Mouse (Mus musculus) liver, adult 2 months (tissue): Measurements from ENCODE around the gene Rad51. TPM values are rescaled to one million over a fixed set of nuclear protein-coding genes. Genes with fewer than 3 reads are reported as not detected.

Experiments
- DNase-seq: peaks from one replicate; pipeline ENCODE4 v3.0.0-alpha.2; 2011; ENCODE audit warnings: low read depth, low spot score; ENCODE audit errors: extremely low read depth
- H3K27ac ChIP-seq: fragments of 200-500 bp; replicated peaks from 2 replicates; pipeline ENCODE4 v1.5.1; 2012; ENCODE audit warnings: low read depth, mild to moderate bottlenecking, control low read depth, inconsistent platforms, low read length; ENCODE audit not compliant: insufficient read depth
- H3K27me3 ChIP-seq: fragments of 200-500 bp; 2 replicates; pipeline ENCODE4 v1.6.1; 2012; ENCODE audit warnings: mild to moderate bottlenecking, moderate library complexity, low read length, inconsistent platforms; ENCODE audit not compliant: control insufficient read depth, insufficient read depth
- H3K36me3 ChIP-seq: fragments of 200-500 bp; 2 replicates; pipeline ENCODE4 v1.6.1; 2012; ENCODE audit warnings: low read length, inconsistent platforms; ENCODE audit not compliant: control insufficient read depth, insufficient read depth
- H3K4me1 ChIP-seq: fragments of 200-500 bp; 2 replicates; pipeline ENCODE4 v1.6.1; 2011; ENCODE audit warnings: low read length; ENCODE audit not compliant: control insufficient read depth, insufficient read depth
- H3K4me3 ChIP-seq: fragments of 200-500 bp; 2 replicates; pipeline ENCODE4 v1.5.1; 2011; ENCODE audit warnings: low read depth, mild to moderate bottlenecking, control low read depth, low read length, moderate library complexity; ENCODE audit not compliant: insufficient read depth
- H3K79me2 ChIP-seq: fragments of 200-500 bp; 2 replicates; pipeline ENCODE4 v1.6.1; 2012; ENCODE audit warnings: inconsistent platforms, mild to moderate bottlenecking, low read length, moderate library complexity; ENCODE audit not compliant: control insufficient read depth, insufficient read depth
- H3K9ac ChIP-seq: fragments of 200-500 bp; 2 replicates; pipeline ENCODE4 v1.6.1; 2012; ENCODE audit warnings: low read depth, mild to moderate bottlenecking, control low read depth, inconsistent platforms, low read length
- CTCF ChIP-seq: fragments of 200-500 bp; IDR thresholded peaks from 2 replicates; pipeline ENCODE4 v1.5.1; 2011; ENCODE audit warnings: low read depth, low read length, control low read depth
- POLR2A ChIP-seq: fragments of 200-500 bp; IDR thresholded peaks from 2 replicates; pipeline ENCODE4 v1.6.1; 2011; ENCODE audit warnings: low read length, control low read depth; ENCODE audit not compliant: insufficient read depth; ENCODE audit errors: extremely low read depth
- WGBS: fragments of 180-500 bp; shearing (Covaris S2); methylation state at CpG from one replicate; pipeline ENCODE4 v1.1.7; 2018; 5-methylcytosine and 5-hydroxymethylcytosine counted together
- polyA plus RNA-seq: library from polyadenylated mRNA; depleted of rRNA; stranded (reverse); fragments of >200 nt; gene quantifications from 2 replicates; pipeline ENCODE4 v1.2.3, GENCODE M21; 2012
- total RNA-seq: library from RNA; depleted of rRNA; stranded (reverse); fragments of >200 nt; gene quantifications from 2 replicates; pipeline ENCODE4 v1.2.3, GENCODE M21; 2014

Gene Rad51
- total and polyA plus RNA-seq, 2 experiments = 0.51 to 0.65 TPM

DNA sequence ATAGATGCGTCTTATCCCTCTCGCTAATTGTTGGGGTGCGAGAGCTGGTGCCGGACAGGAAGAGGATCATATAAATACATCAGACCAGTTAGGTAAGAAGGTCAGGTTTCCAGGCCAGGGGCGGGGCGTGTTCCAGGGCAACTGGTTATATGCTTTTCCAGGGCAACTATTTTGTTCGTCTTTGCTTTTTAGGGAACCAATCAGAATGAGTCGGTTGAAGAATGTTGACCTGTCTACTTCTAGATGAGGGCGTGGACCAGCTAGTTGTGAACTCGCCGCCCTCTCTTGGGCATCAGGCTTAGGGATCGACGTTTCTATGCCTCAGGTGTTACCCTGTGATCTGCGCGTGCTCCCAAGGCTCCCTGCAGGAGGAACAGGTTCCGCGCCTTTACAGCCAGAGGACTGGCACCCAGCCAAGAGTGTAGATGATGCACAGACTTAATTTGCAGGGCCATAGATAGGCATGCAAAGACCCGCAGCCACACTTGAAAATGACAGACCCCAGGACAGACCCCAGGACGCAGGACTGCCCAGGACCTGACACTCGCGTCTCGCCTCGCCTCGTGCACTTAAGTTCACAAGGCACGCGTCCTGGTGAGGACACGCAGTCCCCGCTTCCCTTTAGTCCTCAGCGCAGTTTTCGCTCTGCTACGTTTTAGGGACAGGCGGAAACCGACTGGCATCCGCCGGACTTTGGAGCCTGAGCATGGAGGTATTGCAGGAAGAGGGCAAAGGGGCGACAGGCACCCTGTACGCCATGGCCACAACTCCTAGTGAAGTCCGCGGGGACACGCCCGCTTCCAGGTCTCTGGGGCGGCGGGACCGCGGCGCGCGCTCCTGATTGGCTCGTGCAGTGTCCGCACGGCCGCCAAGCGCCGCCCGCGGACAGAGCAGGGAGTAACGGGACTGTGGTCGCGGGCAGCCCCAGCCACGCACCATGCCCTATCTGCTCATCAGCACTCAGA, 54.6 kb downstream of the Rad51 start, which contains the start of gene Gchfr:
Gchfr (plus strand) TSS at position 873 of the 965 bp plus-strand sequence.
- WGBS = under 1% methylated on average over 60 of the region's 60 CpGs
- H3K36me3 ChIP-seq = no peaks in the 10 kb centered on the region
- peak within 1 kb of the TSS; percentile 91 for H3K4me3 ChIP-seq
- H3K79me2 ChIP-seq = 0 out of 2 replicates have a peak, but pooled peaks cover 4% of the 10 kb centered on the region
- no peaks in the 10 kb centered on the region for H3K27me3 ChIP-seq
- peak; percentile 92 for DNase-seq
- H3K4me1 ChIP-seq = peaks cover 3% of the 10 kb centered on the region
- peak within 1 kb of the TSS; percentile 84 for H3K27ac ChIP-seq
- TF ChIP-seq CTCF = no peak
- TF ChIP-seq POLR2A = 0 out of 2 replicates have a peak, but pooled peaks have one; percentile 39
- peak within 1 kb of the TSS; percentile 91 for H3K9ac ChIP-seq

DNA sequence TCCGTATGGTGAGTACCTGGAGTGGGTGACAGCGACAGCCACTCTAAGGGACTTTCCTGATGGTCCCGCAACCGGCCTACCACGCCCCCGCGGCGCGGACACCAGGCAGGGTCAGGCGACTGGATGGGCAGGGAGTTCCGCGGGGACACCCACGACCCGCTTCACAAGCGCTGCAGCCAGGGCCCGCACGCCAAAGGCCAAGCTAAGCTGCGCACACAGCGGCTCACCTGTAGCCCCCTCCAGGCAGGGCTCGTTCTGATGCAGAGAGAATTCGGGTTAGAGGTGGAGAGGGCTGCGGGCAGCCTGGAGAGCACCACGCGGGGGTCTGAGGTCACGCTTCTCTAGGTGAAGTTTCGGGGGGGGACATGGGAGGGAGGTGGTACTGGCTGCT, 55.3 kb downstream of the Rad51 start:
- no peaks in the 10 kb centered on the region for H3K36me3 ChIP-seq
- 5% methylated on average over 26 of the region's 26 CpGs for WGBS
- peak overlapping the region; percentile 84 for H3K27ac ChIP-seq
- peaks cover 5% of the 10 kb centered on the region for H3K4me1 ChIP-seq
- peak overlapping the region; percentile 91 for H3K9ac ChIP-seq
- H3K27me3 ChIP-seq = no peaks in the 10 kb centered on the region
- peak overlapping the region; percentile 91 for H3K4me3 ChIP-seq
- TF ChIP-seq POLR2A = no peak
- TF ChIP-seq CTCF = no peak
- DNase-seq = no peak
- H3K79me2 ChIP-seq = 0 out of 2 replicates have a peak, but pooled peaks cover 4% of the 10 kb centered on the region

DNA sequence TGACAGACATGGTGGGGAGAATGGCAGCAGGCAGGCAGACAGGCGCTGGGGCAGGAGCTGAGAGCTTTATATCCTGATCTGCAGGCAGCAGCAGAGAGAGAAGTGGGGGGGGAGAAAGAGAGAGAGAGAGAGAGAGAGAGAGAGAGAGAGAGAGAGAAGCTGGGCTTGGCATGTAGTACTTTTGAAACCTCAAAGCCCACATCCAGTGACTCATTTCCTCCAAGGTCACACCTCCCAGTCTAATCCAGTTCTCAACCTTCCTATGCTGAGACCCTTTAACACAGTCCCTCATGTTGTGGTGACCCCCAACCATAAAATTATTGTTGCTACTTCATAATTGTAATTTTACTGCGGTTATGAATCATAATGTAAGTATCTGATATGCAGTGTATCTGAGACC, 57.7 kb downstream of the Rad51 start:
- no peak overlapping the region for H3K9ac ChIP-seq
- DNase-seq = no peak
- no peak overlapping the region for H3K27ac ChIP-seq
- H3K27me3 ChIP-seq = no peaks in the 10 kb centered on the region
- TF ChIP-seq POLR2A = no peak
- no peaks in the 10 kb centered on the region for H3K36me3 ChIP-seq
- H3K79me2 ChIP-seq = 0 out of 2 replicates have a peak, but pooled peaks cover 4% of the 10 kb centered on the region
- peaks cover 5% of the 10 kb centered on the region for H3K4me1 ChIP-seq
- 96% methylated on average over 2 of the region's 2 CpGs for WGBS
- no peak overlapping the region for H3K4me3 ChIP-seq

DNA sequence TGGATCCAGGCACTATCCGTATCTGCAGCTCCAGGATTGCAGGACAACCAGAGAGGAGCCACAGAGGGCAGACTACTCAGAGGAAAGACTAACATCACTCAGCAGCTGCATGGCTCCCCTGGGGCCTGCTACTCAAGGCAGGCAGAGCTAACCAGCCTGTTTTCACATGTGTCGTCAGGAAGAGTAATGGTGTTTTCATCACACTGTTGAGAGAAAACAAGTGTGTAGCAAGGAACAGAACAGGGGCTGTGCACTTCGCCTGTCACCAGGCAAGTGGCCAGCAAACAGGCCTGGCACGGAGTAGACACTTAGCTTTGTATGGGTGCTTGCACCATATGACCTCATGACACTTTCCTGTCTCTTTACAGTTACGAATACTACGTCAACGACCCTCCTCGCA, 59.0 kb downstream of the Rad51 start:
- Histone ChIP-seq H3K36me3 (no peaks in the 10 kb centered on the region), H3K4me1 (peaks cover 4% of the 10 kb centered on the region), H3K79me2 (0 out of 2 replicates have a peak, but pooled peaks cover 4% of the 10 kb centered on the region), H3K27ac (no peak overlapping the region), H3K27me3 (no peaks in the 10 kb centered on the region), H3K9ac (no peak overlapping the region), H3K4me3 (no peak overlapping the region)
- WGBS = 82% methylated on average over 8 of the region's 8 CpGs
- no peak for DNase-seq
- no peak for TF ChIP-seq CTCF
- TF ChIP-seq POLR2A = no peak

DNA sequence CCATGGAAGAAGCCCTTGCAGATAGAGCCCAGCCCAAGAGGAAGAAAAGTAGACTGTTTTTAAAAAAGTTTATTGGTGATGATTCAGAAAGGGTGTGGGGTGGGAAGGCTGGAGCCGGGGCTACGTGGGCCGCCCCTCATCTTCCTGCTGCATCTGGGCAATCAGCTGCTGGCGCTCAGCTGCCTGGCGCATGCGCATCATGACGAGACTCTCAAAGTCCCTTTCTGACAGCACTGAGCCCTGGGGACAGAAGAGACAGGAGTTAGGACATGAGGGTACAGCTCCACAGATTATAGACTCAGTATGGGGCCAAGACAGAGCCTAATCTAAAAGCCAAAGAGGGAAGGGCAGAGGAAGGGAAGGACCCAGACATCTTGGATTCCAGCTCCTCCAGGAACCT, 59.9 kb downstream of the Rad51 start:
- Histone ChIP-seq H3K4me3 (no peak overlapping the region), H3K4me1 (peaks cover 4% of the 10 kb centered on the region; the same call in 1 of the 2 replicates), H3K36me3 (no peaks in the 10 kb centered on the region), H3K79me2 (0 out of 2 replicates have a peak, but pooled peaks cover 4% of the 10 kb centered on the region), H3K27me3 (no peaks in the 10 kb centered on the region), H3K27ac (peak overlapping the region; percentile 18; the same call in 1 of the 2 replicates), H3K9ac (no peak overlapping the region)
- no peak for DNase-seq
- TF ChIP-seq POLR2A (no peak), CTCF (no peak)
- WGBS = 85% methylated on average over 7 of the region's 7 CpGs
